In the genomic region with DNA sequence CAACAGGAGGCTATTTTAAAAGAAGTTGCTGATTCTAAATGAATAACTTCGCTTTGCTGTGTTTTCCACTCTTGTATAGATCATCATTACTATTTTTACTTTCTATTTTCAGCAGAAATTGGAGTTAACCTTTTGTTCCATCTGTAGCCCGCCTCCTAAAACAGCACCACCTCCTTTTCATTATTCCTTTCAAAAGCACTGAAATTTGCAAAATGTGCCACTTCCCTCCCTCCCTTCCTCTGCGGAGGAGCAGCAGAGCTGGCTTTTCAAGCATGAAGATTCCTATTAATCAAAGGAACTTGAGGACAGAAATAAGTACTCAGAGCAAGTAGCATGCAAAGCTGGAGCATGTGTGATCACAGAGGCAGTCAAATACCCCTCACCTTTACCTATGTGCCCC, we compare ENCODE assay signal across 29 mouse cellular contexts.
DNase-seq lines count a peak whose midpoint lies in the region; ATAC-seq and TF ChIP-seq lines count a peak whose summit lies in the region.
"Had no signal": no experiment of that assay in that cellular context is flagged by ENCODE, and none has a peak within 500 bp of the region (broad histone marks: within the 10 kb centered on the region; RNA-seq: fewer than 3 reads in every experiment).

No protein-coding gene starts in this region.

- DNase-seq in left cerebral cortex, adult 8-10 months (ENCODE audit: low spot score in 2 of 2) = peak; percentile 3 to 16
- DNase-seq in left cerebral cortex, adult 18-20 months (ENCODE audit: low spot score in 2 of 2) = no peak
- DNase-seq in brain, adult 2 months (ENCODE audit: low read depth, low spot score) = peak; percentile 80
- peak; percentile 5 for DNase-seq in frontal cortex, postnatal 14 days (ENCODE audit: low spot score in 2 of 2)
- peak; percentile 12 for DNase-seq in layer of hippocampus, adult 9-10 months (ENCODE audit: low spot score)
- DNase-seq in ovary, adult 18-20 months (ENCODE audit: low spot score) = no peak
- DNase-seq in stomach, postnatal 0 days (ENCODE audit: low spot score) = no peak
- DNase-seq: adrenal gland, adult 2 months; B cell, adult 2 months; cerebellum, adult 8-10 months; cerebellum, postnatal 36 days; embryo, embryonic 11 days; heart, adult 11 months; heart, postnatal 10 days; kidney, adult 8-10 months; kidney, postnatal 14 days; liver, embryonic 13.5 days; lung, adult 2 months; lung, postnatal 14 days had no signal

- H3K4me2 ChIP-seq in stomach, postnatal 0 days (replicated peaks; ENCODE audit: low read depth) = no peak overlapping the region
- H3K4me2 ChIP-seq: embryonic facial prominence, embryonic 13.5 days; forebrain, embryonic 13.5 days; heart, embryonic 11.5 days; intestine, embryonic 15.5 days; liver, embryonic 13.5 days; midbrain, embryonic 11.5 days had no signal

- H3K36me3 ChIP-seq in stomach, postnatal 0 days (ENCODE audit: control insufficient read depth, insufficient read depth, low read length) = no peaks in the 10 kb centered on the region
- H3K36me3 ChIP-seq: embryonic facial prominence, embryonic 13.5 days; G1E; hindbrain, embryonic 10.5 days; intestine, embryonic 15.5 days; liver, embryonic 13.5 days had no signal

- H3K9ac ChIP-seq in stomach, postnatal 0 days (ENCODE audit: low read length) = no peak overlapping the region
- H3K9ac ChIP-seq: embryonic facial prominence, embryonic 13.5 days; forebrain, embryonic 13.5 days; intestine, embryonic 15.5 days; liver, embryonic 13.5 days had no signal

- WGBS in stomach, postnatal 0 days = 61% methylated on average over 3 of the region's 3 CpGs

- H3K27ac ChIP-seq in stomach, postnatal 0 days (replicated peaks) = no peak overlapping the region
- H3K27ac ChIP-seq: embryonic facial prominence, embryonic 13.5 days; forebrain, embryonic 13.5 days; hindbrain, embryonic 10.5 days; intestine, embryonic 15.5 days; liver, embryonic 13.5 days had no signal

- no peaks in the 10 kb centered on the region for H3K9me3 ChIP-seq in stomach, postnatal 0 days (ENCODE audit: control insufficient read depth, low read length)
- H3K9me3 ChIP-seq: embryonic facial prominence, embryonic 13.5 days; forebrain, embryonic 13.5 days; G1E; hindbrain, embryonic 10.5 days; intestine, embryonic 15.5 days; liver, embryonic 13.5 days had no signal

- no peak for TF ChIP-seq CTCF in stomach, postnatal 0 days (IDR thresholded peaks at IDR 0.05; ENCODE audit: low read depth)

- no peak overlapping the region for H3K4me3 ChIP-seq in stomach, postnatal 0 days (ENCODE audit: low read depth, low read length)
- H3K4me3 ChIP-seq: embryonic facial prominence, embryonic 13.5 days; forebrain, embryonic 13.5 days; hindbrain, embryonic 10.5 days; intestine, embryonic 15.5 days; liver, embryonic 13.5 days had no signal

- H3K4me1 ChIP-seq in stomach, postnatal 0 days (replicated peaks; ENCODE audit: control insufficient read depth, insufficient read depth) = no peaks in the 10 kb centered on the region
- H3K4me1 ChIP-seq: embryonic facial prominence, embryonic 13.5 days; forebrain, embryonic 13.5 days; intestine, embryonic 15.5 days; liver, embryonic 13.5 days had no signal

- H3K27me3 ChIP-seq in stomach, postnatal 0 days (ENCODE audit: control insufficient read depth, insufficient read depth, low read length) = no peaks in the 10 kb centered on the region
- H3K27me3 ChIP-seq: CH12.LX; embryonic facial prominence, embryonic 13.5 days; forebrain, embryonic 13.5 days; intestine, embryonic 15.5 days; liver, embryonic 13.5 days; Patski had no signal

- TF ChIP-seq EP300 in stomach, postnatal 0 days (optimal IDR thresholded peaks at IDR 0.05) = no peak

- ATAC-seq in stomach, postnatal 0 days (ENCODE audit: low FRiP score, low TSS enrichment) = no peak
- ATAC-seq: forebrain, embryonic 13.5 days; hindbrain, embryonic 16.5 days; intestine, embryonic 15.5 days; Patski had no signal

Comparison
In these comparisons a context has a peak if more than half of its experiments do, and no peak if none do; other contexts are left out.
1. DNase-seq: peak in left cerebral cortex, adult 8-10 months (2 of 2), brain, adult 2 months (single experiment), frontal cortex, postnatal 14 days (2 of 2) and layer of hippocampus, adult 9-10 months (single experiment); none in left cerebral cortex, adult 18-20 months (0 of 2), ovary, adult 18-20 months (single experiment) and stomach, postnatal 0 days (single experiment).